Mouse (Mus musculus): ENCODE data around the gene Uvssa. TPM values are rescaled to one million over a fixed set of nuclear protein-coding genes. Genes with fewer than 3 reads are reported as not detected.
"Not testable (repeated sequence)": the region's sequence is repeated elsewhere in the genome, so short reads cannot be mapped to it uniquely, and the experiment has no call there.

The Uvssa gene
- polyA plus RNA-seq (2015; fragmentation: Nextera tagmentation; extraction: Ambion mirVana) = 2.2 and 2.7 TPM in 2 replicates

GRCm38 (mm10) chr5:33378302-33378854 is at the start of gene Uvssa:
TSS of gene Uvssa (plus strand) at chr5:33378549.
- Histone ChIP-seq H3K27ac (peak within 1 kb of the TSS; percentile 94), H3K4me3 (replicated peaks) (peak within 1 kb of the TSS; percentile 78), H3K36me3 (peaks cover 25% of the 10 kb centered on the region), H3K9ac (peak within 1 kb of the TSS; percentile 87), H3K27me3 (no peaks in the 10 kb centered on the region), H3K4me2 (peak within 1 kb of the TSS; percentile 95), H3K9me3 (replicated peaks) (no peaks in the 10 kb centered on the region), H3K4me1 (replicated peaks) (peaks cover 35% of the 10 kb centered on the region)
- peak; percentile 96 for ATAC-seq (ENCODE audit: low read depth)
- DNase-seq = peak; percentile 99
- under 1% methylated on average over 46 of the region's 46 CpGs for WGBS (ENCODE audit: insufficient replicate concordance)

DNA sequence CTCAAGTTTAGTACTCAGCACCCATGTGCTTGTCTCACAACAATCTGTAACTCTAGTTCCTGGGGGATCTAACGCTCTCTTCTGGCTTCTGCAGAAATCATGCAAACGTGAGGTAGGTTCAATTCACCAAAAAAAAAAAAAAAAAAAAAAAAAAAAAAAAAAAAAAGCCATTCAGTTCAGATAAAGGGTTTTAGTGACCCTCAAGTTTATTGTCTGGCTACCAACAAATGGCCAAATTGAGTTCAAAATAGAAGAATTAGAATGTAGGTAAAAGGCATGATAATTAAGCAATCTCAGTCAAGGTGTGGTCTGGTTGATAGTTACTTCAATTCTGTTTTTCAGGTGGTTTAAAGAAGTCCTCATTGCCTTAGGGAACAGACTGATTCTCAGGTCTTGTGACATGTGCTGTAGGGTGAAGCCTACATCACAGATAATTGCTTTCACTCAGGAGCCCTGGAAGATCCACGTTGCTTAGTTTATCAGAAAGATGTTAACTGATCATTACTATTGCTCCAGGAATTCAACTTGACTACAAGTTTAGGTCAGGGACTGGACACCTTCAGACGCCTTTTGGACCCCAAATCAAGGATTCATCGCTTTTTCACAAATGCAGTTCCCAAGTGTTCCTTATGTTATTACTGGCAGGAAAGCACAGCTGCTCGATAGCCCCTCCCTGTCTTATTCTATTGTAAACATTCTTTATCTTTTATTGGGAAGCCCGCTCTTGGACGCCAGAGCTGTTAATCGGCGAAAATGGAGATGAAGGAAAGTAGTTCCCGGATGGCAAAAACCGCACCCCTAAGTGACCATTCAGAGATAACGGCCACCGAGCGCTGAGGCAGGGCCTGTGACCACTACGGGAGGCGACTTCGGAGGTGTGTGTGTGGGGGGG is 43.7 kb upstream of the Uvssa start:
- WGBS (ENCODE audit: insufficient replicate concordance) = 22% methylated on average over 18 of the region's 18 CpGs
- Histone ChIP-seq H3K4me3 (replicated peaks) (peak overlapping the region; percentile 99), H3K36me3 (peaks cover 9% of the 10 kb centered on the region; the same call in 1 of the 2 replicates), H3K27me3 (no peaks in the 10 kb centered on the region), H3K4me2 (peak overlapping the region; percentile 73), H3K27ac (peak overlapping the region; percentile 65; the same call in 1 of the 2 replicates), H3K9me3 (replicated peaks) (peaks cover 4% of the 10 kb centered on the region; the same call in 1 of the 2 replicates), H3K4me1 (replicated peaks) (peaks cover 29% of the 10 kb centered on the region), H3K9ac (peak overlapping the region; percentile 71)
- no peak for ATAC-seq (ENCODE audit: low read depth)
- DNase-seq = no peak

- Histone ChIP-seq H3K4me1 (replicated peaks) (peaks cover 35% of the 10 kb centered on the region), H3K9me3 (replicated peaks) (peaks cover 4% of the 10 kb centered on the region; the same call in 1 of the 2 replicates), H3K27me3 (no peaks in the 10 kb centered on the region), H3K4me3 (replicated peaks) (peak within 1 kb of the TSS; percentile 99), H3K9ac (peak within 1 kb of the TSS; percentile 97), H3K4me2 (peak within 1 kb of the TSS; percentile 88), H3K36me3 (peaks cover 9% of the 10 kb centered on the region; the same call in 1 of the 2 replicates), H3K27ac (peak within 1 kb of the TSS; percentile 81)
- DNase-seq (peak; percentile 94), ATAC-seq (ENCODE audit: low read depth) (peak; percentile 100)
- WGBS (ENCODE audit: insufficient replicate concordance) = under 1% methylated on average over 71 of the region's 71 CpGs
Measured at GRCm38 (mm10) chr5:33335273-33335976, 42.9 kb upstream of the Uvssa start, which contains the start of gene Maea. TSS of gene Maea (plus strand) at chr5:33335509.

- peak overlapping the region; percentile 88 for H3K4me2 ChIP-seq
- peak overlapping the region; percentile 97 for H3K9ac ChIP-seq
- H3K9me3 ChIP-seq (replicated peaks) = peaks cover 4% of the 10 kb centered on the region; the same call in 1 of the 2 replicates
- ATAC-seq (ENCODE audit: low read depth) (peak; percentile 32), DNase-seq (peak; percentile 47)
- H3K27ac ChIP-seq = peak overlapping the region; percentile 81
- WGBS (ENCODE audit: insufficient replicate concordance) = under 1% methylated on average over 30 of the region's 31 CpGs
- no peaks in the 10 kb centered on the region for H3K27me3 ChIP-seq
- H3K4me1 ChIP-seq (replicated peaks) = peaks cover 41% of the 10 kb centered on the region
- H3K4me3 ChIP-seq (replicated peaks) = peak overlapping the region; percentile 99
- H3K36me3 ChIP-seq = peaks cover 9% of the 10 kb centered on the region; the same call in 1 of the 2 replicates
Measured at GRCm38 (mm10) chr5:33335977-33336360, 42.4 kb upstream of the Uvssa start.

DNA sequence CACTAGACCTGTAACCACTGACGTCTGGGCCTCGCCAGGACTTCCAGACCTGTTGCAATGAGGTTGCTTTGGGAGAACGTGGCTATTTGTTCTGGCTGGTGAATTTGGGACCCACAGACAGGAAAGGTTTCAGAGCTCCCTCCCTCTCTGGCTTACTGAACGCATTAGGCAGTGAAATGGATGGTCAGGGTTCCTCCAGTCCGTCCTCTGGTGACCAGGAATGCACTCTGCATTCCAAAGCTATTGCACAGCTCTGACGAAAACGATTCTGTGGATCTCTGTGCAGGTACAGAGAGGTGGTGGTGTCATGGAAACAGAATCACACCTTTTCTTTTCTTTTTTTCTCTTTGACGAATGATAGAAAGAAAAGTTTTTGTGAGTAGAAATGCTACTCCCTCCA is 41.1 kb upstream of the Uvssa start:
- Histone ChIP-seq H3K9ac (peak overlapping the region; percentile 97; the same call in 1 of the 2 replicates), H3K27ac (no peak overlapping the region), H3K4me3 (replicated peaks) (0 out of 2 replicates have a peak overlapping the region, but pooled peaks have one; percentile 7), H3K4me1 (replicated peaks) (peaks cover 53% of the 10 kb centered on the region), H3K4me2 (peak overlapping the region; percentile 88), H3K36me3 (peaks cover 9% of the 10 kb centered on the region; the same call in 1 of the 2 replicates), H3K9me3 (replicated peaks) (peaks cover 4% of the 10 kb centered on the region; the same call in 1 of the 2 replicates), H3K27me3 (no peaks in the 10 kb centered on the region)
- WGBS (ENCODE audit: insufficient replicate concordance) = 69% methylated on average over 8 of the region's 8 CpGs
- DNase-seq (no peak), ATAC-seq (ENCODE audit: low read depth) (no peak)

- no peak overlapping the region for H3K4me3 ChIP-seq (replicated peaks)
- no peak overlapping the region for H3K4me2 ChIP-seq
- 69% methylated on average over 6 of the region's 6 CpGs for WGBS (ENCODE audit: insufficient replicate concordance)
- H3K27ac ChIP-seq = no peak overlapping the region
- H3K4me1 ChIP-seq (replicated peaks) = peaks cover 80% of the 10 kb centered on the region
- H3K27me3 ChIP-seq = no peaks in the 10 kb centered on the region
- peaks cover 9% of the 10 kb centered on the region; the same call in 1 of the 2 replicates for H3K36me3 ChIP-seq
- no peak overlapping the region for H3K9ac ChIP-seq
- no peak for DNase-seq
- ATAC-seq (ENCODE audit: low read depth) = no peak
- no peaks in the 10 kb centered on the region for H3K9me3 ChIP-seq (replicated peaks)
Measured at GRCm38 (mm10) chr5:33341165-33341564, 37.2 kb upstream of the Uvssa start.

GRCm38 (mm10) chr5:33342248-33342647 is 36.1 kb upstream of the Uvssa start:
- H3K9me3 ChIP-seq (replicated peaks); DNase-seq; H3K9ac ChIP-seq; H3K27me3 ChIP-seq; H3K4me2 ChIP-seq; ATAC-seq (ENCODE audit: low read depth); H3K4me3 ChIP-seq (replicated peaks); H3K36me3 ChIP-seq; H3K27ac ChIP-seq: not testable (repeated sequence)
- 58% methylated on average over 3 of the region's 3 CpGs for whole genome bisulfite sequencing (ENCODE audit: insufficient replicate concordance)
- H3K4me1 ChIP-seq (replicated peaks) = peaks cover 77% of the 10 kb centered on the region

GRCm38 (mm10) chr5:33342821-33343220 is 35.5 kb upstream of the Uvssa start:
- Histone ChIP-seq H3K4me1 (replicated peaks) (peaks cover 77% of the 10 kb centered on the region), H3K36me3 (peaks cover 9% of the 10 kb centered on the region; the same call in 1 of the 2 replicates)
- DNase-seq = no peak

GRCm38 (mm10) chr5:33343571-33343970 is 34.8 kb upstream of the Uvssa start:
- H3K27me3 ChIP-seq = no peaks in the 10 kb centered on the region
- no peaks in the 10 kb centered on the region for H3K9me3 ChIP-seq (replicated peaks)
- DNase-seq (no peak), ATAC-seq (ENCODE audit: low read depth) (no peak)
- H3K4me2 ChIP-seq = peak overlapping the region; percentile 6; the same call in 1 of the 2 replicates
- H3K27ac ChIP-seq = peak overlapping the region; percentile 47; the same call in 1 of the 2 replicates
- no peak overlapping the region for H3K9ac ChIP-seq
- H3K36me3 ChIP-seq = peaks cover 9% of the 10 kb centered on the region; the same call in 1 of the 2 replicates
- H3K4me3 ChIP-seq (replicated peaks) = no peak overlapping the region
- peaks cover 71% of the 10 kb centered on the region for H3K4me1 ChIP-seq (replicated peaks)

More at GRCm38 (mm10) chr5:33342821-33343220, 35.5 kb upstream of the Uvssa start:
- no peak for ATAC-seq (ENCODE audit: low read depth)
- Histone ChIP-seq H3K4me3 (replicated peaks) (no peak overlapping the region), H3K4me2 (no peak overlapping the region), H3K27ac (no peak overlapping the region), H3K27me3 (no peaks in the 10 kb centered on the region), H3K9me3 (replicated peaks) (no peaks in the 10 kb centered on the region), H3K9ac (no peak overlapping the region)

DNA sequence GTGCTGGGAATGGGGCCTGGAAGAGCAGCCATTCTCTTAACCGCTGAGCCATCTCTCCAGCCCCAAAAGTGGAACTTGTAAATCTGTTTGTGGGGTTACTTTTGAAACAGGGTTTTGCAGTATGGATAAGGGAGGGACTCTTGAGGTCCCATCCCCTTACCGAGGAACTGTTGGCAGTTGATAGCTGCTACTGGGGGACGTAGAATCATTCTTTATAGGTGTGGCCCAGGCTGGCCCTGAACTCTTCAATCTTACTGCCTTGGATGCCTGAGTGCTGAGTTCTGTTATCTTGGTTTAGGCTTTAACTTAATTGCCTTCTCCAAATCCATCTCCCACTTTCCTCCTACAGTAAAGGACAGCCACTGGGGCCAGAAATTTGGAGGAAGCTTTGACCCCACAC is 34.3 kb upstream of the Uvssa start:
- peak overlapping the region; percentile 5; the same call in 1 of the 2 replicates for H3K27ac ChIP-seq
- no peak overlapping the region for H3K9ac ChIP-seq
- H3K4me1 ChIP-seq (replicated peaks) = peaks cover 71% of the 10 kb centered on the region
- no peak overlapping the region for H3K4me3 ChIP-seq (replicated peaks)
- ATAC-seq (ENCODE audit: low read depth) (peak; percentile 97), DNase-seq (peak; percentile 26)
- H3K9me3 ChIP-seq (replicated peaks) = no peaks in the 10 kb centered on the region
- no peaks in the 10 kb centered on the region for H3K27me3 ChIP-seq
- H3K36me3 ChIP-seq = peaks cover 5% of the 10 kb centered on the region; the same call in 1 of the 2 replicates
- 29% methylated on average over 3 of the region's 3 CpGs for WGBS (ENCODE audit: insufficient replicate concordance)
- H3K4me2 ChIP-seq = peak overlapping the region; percentile 6; the same call in 1 of the 2 replicates
